Mouse (Mus musculus) regulatory T cell (primary cell): ENCODE results near the gene Rps8.

Experiments used
- in situ Hi-C: fragments of 300-600 bp; cut with MboI, MseI; formaldehyde crosslinking; loops from one replicate; pipeline ENCODE4 v1.15.1; 2025; ENCODE audit warnings: high pct_unique_total_duplicates

Rps8 gene

GRCm38 (mm10) chr4:117125910-117126674 lies 30.0 kb downstream of the Rps8 start:
- in situ Hi-C loops = loop anchor here (25.0 kb wide), 1 partner anchor 1986 kb away; the partner anchor contains the start of gene Slc2a1

GRCm38 (mm10) chr4:117125348-117125909 lies 30.6 kb downstream of the Rps8 start, which contains the start of gene Btbd19:
Gene Btbd19 (minus strand): TSS chr4:117125725.
- in situ Hi-C loops = loop anchor here (25.0 kb wide), 1 partner anchor 1987 kb away; the partner anchor contains the start of gene Slc2a1

DNA sequence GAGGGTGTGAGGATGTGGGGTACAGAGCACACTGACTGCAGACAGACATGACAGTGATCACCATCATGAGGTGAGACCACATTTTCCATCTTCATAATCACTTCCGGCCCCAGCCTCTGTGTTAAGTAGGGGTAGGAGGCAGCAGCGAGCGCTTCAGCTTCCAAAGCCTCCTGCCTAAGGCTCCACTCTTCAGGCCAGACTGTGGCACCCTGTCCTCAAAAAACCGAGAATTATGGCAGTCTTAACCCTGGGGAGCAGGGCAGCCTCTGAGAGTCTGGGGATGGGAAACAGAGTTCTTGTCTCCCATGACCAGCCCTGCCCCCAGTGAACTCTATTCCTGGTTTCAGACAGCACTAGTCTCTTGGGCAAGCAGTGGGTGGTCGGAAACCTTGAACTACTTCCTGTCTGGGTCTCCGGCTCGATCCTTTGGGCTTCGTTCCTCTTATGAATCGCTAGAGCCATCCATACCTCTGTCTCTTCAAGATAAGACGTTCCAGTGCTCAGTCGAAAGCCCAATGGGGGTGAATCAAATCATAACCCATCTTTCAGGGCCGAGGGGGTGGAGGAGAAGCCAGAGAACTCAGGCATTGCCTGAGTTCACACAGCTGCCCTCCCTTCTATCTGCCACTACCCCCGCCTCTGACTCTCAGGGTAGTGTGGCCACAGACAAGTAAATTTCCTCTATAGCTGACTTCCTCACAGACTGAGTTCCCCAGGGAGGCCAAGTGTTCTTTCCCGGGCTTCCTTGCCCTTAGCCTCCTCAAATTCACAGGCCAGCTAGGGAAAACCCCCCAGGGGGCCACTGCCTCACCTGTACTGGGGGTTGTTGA lies 31.3 kb downstream of the Rps8 start:
- in situ Hi-C loops = loop anchor here (5.0 to 25.0 kb wide), 2 partner anchors 497 to 1988 kb away; partner anchors contain the start of genes Nasp and Slc2a1

GRCm38 (mm10) chr4:117124218-117124517 lies 31.9 kb downstream of the Rps8 start:
- in situ Hi-C loops = loop anchor here (5.0 kb wide), 1 partner anchor 497 kb away; the partner anchor contains the start of gene Nasp

GRCm38 (mm10) chr4:117123546-117124217 lies 32.4 kb downstream of the Rps8 start:
- in situ Hi-C loops = loop anchor here (5.0 kb wide), 1 partner anchor 496 kb away; the partner anchor contains the start of gene Nasp

DNA sequence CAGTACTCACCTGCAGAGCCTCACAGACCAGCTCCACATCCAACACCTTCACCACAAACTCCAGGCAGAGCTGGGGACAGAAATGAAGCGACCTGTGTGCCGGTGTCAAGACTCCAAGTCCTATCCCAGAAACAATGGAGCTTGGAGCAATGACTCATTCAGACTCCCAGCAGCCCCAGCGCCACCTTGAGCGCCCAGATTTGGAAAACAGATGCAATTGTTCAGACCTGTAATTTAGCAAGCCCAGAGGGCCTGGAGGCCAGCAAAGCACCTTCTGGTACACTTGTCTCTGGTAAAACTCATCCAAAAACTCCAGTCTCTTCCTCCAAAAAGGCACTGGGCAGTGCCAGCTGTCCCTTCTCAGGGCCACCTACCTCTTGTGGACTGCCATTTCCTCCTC lies 33.8 kb downstream of the Rps8 start:
- in situ Hi-C loops = loop anchor here (5.0 kb wide), 1 partner anchor 495 kb away; the partner anchor contains the start of gene Nasp

DNA sequence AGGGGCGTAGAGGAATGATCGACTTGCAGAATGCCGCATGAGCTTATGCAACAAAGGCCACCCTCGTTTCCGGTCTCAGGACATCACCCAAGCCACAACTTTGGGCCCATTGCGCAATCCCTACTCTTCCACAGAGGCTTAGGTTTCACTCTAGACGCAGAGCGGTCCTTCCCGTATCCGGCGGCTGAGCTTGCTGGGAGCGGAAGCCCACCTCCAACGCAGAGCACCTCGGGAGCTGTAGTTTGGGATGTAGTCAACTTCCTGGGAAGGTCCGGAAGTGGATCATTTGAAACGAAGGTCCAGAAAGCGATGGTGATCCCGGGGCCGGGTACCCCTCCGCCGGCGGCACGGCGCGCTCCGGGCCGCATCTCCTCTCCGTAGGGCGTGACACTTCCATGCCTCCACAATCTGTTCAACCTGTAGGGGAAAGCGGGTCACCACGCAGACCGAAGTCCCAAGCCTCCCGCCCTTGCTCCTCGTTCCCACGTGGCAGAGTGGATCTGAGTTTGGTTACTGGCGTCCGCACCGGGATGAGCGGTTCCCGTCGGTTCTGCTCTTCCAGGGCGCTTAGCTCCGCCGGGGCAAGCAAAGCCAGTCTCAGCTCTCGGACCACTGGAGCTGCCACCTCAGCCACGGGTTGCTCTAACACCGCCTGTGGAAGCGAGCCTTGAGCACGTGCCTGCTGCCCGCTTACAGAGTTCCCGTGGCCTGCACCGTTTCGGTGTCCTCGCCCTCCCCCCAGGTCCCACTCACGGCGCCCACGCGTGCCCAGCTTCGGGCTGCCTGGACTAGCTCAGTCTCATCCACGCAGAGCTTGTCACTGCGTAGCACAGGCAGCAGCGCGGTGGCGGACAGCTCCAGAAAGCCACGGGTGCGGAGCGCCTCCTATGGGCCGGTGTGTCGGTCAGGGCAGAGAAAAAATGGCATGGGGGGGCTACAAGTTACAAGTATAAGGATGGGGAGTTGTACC lies 35.3 kb downstream of the Rps8 start:
- in situ Hi-C loops = loop anchor here (5.0 kb wide), 1 partner anchor 493 kb away; the partner anchor contains the start of gene Nasp

- in situ Hi-C loops = loop anchor here (5.0 kb wide), 1 partner anchor 493 kb away; the partner anchor contains the start of gene Nasp
These were observed 36.0 kb downstream of the Rps8 start for GRCm38 (mm10) chr4:117120052-117120444.

DNA sequence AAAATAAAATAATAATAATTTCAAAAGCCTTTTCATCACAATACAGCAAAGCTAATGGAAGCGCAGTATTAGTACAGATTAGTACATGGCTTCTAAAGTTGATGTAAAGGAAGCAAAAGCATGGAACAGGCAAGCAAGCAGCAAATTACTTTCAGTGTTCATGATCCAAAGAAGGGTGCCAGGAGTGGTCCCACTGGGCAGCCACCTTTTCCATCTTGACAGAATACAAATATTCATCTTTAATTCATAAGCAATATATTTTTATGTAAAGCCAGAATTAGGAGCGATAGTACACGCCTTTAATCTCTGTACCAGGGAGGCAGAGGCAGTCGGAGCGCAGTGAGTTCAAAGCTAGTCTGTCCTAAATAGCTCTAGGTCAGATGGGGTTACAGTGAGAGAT lies 36.4 kb downstream of the Rps8 start:
- in situ Hi-C loops = loop anchor here (5.0 kb wide), 1 partner anchor 492 kb away; the partner anchor contains the start of gene Nasp

DNA sequence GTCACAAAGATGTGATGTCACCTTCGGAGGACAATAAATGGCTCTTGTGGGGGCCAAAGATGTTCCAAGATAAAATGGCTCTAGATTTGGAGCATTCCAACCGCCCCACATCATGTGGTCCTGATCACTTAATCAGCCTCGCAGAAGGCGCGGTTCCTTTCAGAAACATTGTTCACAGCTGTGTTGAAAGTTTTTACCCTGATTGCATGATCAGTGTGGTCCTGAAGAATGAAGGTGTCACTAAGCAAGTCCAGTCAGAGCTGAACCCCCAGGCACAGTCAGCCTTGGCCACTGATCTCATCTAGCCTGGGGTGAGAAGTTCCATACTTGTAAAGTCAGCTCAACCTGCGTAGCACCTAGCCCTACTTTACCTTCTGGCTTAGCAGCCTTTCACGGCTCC lies 38.1 kb downstream of the Rps8 start:
- in situ Hi-C loops = no loop called here

- in situ Hi-C loops = no loop called here
These were observed 40.5 kb downstream of the Rps8 start for GRCm38 (mm10) chr4:117115592-117115991.

DNA sequence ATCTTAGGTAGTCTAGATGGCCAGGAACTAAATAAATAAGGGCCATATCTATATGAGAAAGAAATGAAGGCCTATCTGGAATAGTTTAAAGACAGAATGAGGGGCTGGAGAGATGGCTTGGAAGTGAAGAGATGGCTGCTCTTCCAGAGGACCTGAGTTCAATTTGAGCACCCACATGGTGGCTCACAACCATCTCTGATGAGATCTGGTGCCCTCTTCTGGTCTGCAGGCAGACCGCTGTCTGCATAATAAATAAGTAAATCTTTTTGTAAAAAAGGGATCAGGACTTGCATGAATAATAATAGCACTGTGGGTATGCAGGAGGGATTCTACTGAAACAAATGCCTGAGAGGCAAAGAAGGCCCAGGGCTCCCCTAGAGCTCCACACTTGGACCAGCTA lies 42.8 kb downstream of the Rps8 start:
- in situ Hi-C loops = no loop called here

- in situ Hi-C loops = no loop called here
These were observed 45.1 kb downstream of the Rps8 start for GRCm38 (mm10) chr4:117110985-117111384.

DNA sequence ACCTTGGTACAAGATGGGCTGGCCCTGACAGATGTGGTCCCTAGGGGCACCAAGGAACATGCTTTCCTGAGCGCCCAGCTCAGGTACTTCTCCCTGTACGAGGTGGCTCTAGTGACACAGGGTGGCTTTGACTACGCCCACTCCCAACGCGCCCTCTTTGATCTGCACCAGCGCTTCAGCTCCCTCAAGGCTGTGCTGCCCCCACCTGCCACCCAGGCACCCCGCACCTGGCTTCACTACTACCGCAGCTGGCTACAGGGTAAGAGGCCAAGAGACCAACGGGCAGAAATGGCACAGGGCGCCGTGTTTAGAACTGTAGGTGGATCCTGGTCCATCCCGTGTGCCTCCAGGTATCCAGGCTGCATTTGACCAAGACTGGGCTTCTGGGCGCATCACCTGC lies 45.8 kb downstream of the Rps8 start:
- in situ Hi-C loops = no loop called here

- in situ Hi-C loops = no loop called here
These were observed 46.7 kb downstream of the Rps8 start for GRCm38 (mm10) chr4:117109330-117109729.

DNA sequence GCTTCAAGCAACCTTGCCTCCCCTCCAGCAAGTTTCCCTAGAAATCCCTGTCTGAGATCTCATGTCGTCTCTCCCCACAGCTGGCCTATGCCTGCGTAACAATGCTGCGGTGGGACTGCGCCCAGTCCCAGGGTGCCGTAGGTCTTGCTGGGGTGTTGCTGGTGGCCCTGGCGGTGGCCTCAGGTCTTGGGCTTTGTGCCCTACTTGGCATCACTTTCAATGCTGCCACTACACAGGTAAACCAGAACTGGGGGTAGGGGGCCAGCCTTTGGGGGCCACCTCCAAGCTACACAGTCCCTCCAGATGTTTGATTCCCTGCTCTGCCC lies 47.6 kb downstream of the Rps8 start:
- in situ Hi-C loops = no loop called here

- in situ Hi-C loops = no loop called here
These were observed 48.1 kb downstream of the Rps8 start for GRCm38 (mm10) chr4:117107813-117108523.

DNA sequence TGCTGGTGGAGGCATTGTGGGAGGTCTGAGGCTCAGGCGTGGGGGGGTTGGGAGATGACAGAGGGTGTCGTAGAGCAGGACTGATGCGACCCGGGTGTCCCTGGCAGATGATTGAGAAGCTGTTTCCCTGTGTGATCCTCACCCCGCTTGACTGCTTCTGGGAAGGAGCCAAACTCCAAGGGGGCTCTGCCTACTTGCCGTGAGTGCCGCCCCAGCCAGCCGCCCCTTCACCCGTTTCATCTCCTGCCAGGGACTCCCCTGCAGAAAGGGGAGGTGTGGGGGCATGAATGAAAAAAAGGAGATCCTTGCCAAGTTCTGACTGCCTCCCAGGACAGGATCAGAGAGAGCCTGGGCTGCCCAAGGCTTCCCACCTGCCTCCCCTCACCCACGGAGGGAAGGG lies 50.9 kb downstream of the Rps8 start:
- in situ Hi-C loops = no loop called here

GRCm38 (mm10) chr4:117104672-117105071 lies 51.4 kb downstream of the Rps8 start:
- in situ Hi-C loops = no loop called here
